Mouse (Mus musculus): ENCODE measurements around the gene Fars2. TPM values are rescaled to one million over a fixed set of nuclear protein-coding genes. Genes with fewer than 3 reads are reported as not detected.

The Fars2 gene
- polyA plus RNA-seq, 1 experiment from 2014 or later: 22.3 TPM

DNA sequence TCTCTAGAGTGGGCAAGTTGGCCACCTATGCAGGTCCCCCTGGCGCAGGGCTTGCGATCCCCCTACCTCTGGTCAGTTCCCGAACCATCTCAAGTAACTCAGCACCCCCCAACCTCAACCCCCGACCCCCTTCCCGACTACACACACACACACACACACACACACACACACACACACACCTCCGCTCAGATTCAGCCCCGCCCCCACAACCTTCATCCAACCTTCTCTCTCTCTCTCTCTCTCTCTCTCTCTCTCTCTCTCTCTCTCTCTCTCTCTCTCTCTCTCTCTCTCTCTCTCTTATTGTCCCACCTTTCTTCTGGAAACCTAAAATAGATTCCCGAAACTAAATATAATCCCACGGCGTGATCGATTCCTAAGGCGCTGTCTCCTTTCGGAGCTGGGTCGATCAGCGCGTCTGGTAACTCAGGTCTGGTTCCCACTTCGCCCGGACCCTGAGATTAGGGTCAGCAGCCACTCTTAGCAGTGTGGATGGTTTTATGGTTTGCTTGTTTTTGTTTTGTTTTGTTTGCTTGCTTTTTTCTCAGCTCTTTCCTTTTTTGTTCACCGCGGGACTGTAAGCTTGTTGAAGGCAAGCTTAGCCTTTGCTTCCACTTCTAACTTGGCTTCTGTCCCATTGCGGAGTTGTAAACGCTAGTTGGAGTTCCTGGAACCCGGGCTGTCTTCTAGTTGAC, 610.7 kb downstream of the Fars2 start:
- H3K36me3 ChIP-seq (ENCODE audit: control insufficient read depth, insufficient read depth, low read length): no peaks in the 10 kb centered on the region
- ATAC-seq (ENCODE audit: insufficient read depth, low FRiP score, low TSS enrichment): no peak
- peak overlapping the region; percentile 54 for H3K9ac ChIP-seq (ENCODE audit: low read length)
- H3K4me1 ChIP-seq (ENCODE audit: control insufficient read depth, insufficient read depth, low read length): peaks cover 18% of the 10 kb centered on the region
- WGBS: under 1% methylated on average over 22 of the region's 23 CpGs
- H3K4me2 ChIP-seq (ENCODE audit: low read depth): peak overlapping the region; percentile 55
- no peaks in the 10 kb centered on the region for H3K9me3 ChIP-seq (ENCODE audit: control insufficient read depth, low read length)
- H3K27me3 ChIP-seq (ENCODE audit: control insufficient read depth, insufficient read depth, low read length): peaks cover 90% of the 10 kb centered on the region
- peak overlapping the region; percentile 34 for H3K4me3 ChIP-seq (ENCODE audit: low read depth, low read length)
- peak; percentile 17 for DNase-seq (ENCODE audit: low spot score)
- H3K27ac ChIP-seq (ENCODE audit: low read depth, low read length): peak overlapping the region; percentile 85

DNA sequence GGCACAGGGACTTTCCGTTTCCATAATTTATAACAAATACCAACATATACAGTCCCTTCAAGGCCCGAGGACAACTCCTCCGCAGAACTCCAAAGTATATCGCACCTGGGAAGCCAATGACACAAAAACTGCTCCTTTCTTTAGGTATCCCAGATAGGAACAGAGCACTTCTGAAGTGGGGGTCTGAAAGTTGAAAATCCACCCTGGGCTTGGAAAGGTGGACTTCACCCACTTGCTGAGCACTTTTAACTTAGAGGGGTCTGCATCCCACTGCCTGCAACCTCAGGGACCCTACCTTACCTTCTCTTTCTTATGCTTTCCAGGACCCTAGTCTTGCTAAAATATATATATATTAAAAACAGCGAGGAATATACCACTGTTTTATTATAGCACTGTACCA, 611.3 kb downstream of the Fars2 start:
- H3K9me3 ChIP-seq (ENCODE audit: control insufficient read depth, low read length): no peaks in the 10 kb centered on the region
- WGBS: 5% methylated on average over 5 of the region's 5 CpGs
- H3K4me3 ChIP-seq (ENCODE audit: low read depth, low read length): peak overlapping the region; percentile 34
- H3K4me2 ChIP-seq (ENCODE audit: low read depth): peak overlapping the region; percentile 36
- peaks cover 86% of the 10 kb centered on the region for H3K27me3 ChIP-seq (ENCODE audit: control insufficient read depth, insufficient read depth, low read length)
- peak overlapping the region; percentile 11; the same call in 1 of the 2 replicates for H3K9ac ChIP-seq (ENCODE audit: low read length)
- ATAC-seq (ENCODE audit: insufficient read depth, low FRiP score, low TSS enrichment) (no peak), DNase-seq (ENCODE audit: low spot score) (peak; percentile 28)
- no peak overlapping the region for H3K27ac ChIP-seq (ENCODE audit: low read depth, low read length)
- no peaks in the 10 kb centered on the region for H3K36me3 ChIP-seq (ENCODE audit: control insufficient read depth, insufficient read depth, low read length)
- H3K4me1 ChIP-seq (ENCODE audit: control insufficient read depth, insufficient read depth, low read length): peaks cover 18% of the 10 kb centered on the region

DNA sequence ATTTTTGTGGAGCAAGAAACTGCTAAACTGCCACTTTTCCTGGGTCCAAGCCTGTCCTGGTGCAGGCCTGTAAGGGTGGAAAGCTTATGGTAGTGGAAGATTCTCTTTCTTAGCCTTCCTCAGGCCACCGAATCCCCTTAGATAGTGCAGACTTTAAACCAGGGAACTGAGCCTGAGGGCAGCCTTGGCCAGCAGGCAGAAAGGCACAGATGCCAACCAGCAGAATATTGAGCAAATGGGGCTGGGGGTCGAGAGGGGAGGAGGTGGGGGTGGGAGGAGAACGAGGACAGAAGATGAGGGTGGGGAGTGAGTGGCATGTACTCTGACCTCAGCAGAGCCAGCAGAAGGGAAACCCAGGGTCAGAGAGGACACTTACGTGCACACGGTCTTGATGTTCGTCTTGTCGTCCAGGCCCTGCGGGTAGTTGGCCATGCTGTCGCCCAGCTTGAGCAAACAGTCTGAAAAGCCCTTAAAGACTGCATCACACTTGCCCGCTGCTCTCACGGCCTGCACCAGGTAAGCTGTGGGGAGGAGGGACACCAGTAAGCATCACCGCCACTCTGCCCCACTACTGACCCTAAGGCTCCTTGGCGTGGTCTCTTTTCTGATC, 612.6 kb downstream of the Fars2 start:
- Histone ChIP-seq H3K9me3 (ENCODE audit: control insufficient read depth, low read length) (no peaks in the 10 kb centered on the region), H3K36me3 (ENCODE audit: control insufficient read depth, insufficient read depth, low read length) (no peaks in the 10 kb centered on the region), H3K4me2 (ENCODE audit: low read depth) (peak overlapping the region; percentile 36), H3K27ac (ENCODE audit: low read depth, low read length) (peak overlapping the region; percentile 46; the same call in 1 of the 2 replicates), H3K9ac (ENCODE audit: low read length) (peak overlapping the region; percentile 44), H3K27me3 (ENCODE audit: control insufficient read depth, insufficient read depth, low read length) (peaks cover 86% of the 10 kb centered on the region), H3K4me1 (ENCODE audit: control insufficient read depth, insufficient read depth, low read length) (peaks cover 15% of the 10 kb centered on the region), H3K4me3 (ENCODE audit: low read depth, low read length) (peak overlapping the region; percentile 22)
- WGBS: 4% methylated on average over 13 of the region's 13 CpGs
- no peak for ATAC-seq (ENCODE audit: insufficient read depth, low FRiP score, low TSS enrichment)
- DNase-seq (ENCODE audit: low spot score): no peak

DNA sequence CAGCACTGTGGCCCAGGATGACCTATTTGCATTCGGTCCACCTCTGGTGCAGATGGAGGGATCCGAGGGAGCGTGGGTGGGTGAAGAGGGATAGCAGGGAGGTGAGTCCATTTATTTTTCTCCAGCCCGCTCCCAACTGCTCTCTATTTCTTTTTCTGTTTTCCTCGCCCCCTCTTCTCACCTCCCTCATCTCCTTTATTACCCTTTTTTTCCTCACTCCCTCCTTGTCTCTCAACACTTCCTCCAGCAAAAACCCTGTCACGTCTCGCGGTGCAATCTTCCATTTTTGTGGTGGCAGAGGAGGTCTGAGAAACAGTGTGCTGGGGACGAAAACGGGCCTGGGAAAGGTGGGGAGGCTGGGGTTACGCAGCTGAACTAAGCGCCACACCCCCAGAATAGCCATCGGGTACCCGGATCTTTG, 613.1 kb downstream of the Fars2 start:
- no peaks in the 10 kb centered on the region for H3K36me3 ChIP-seq (ENCODE audit: control insufficient read depth, insufficient read depth, low read length)
- peak overlapping the region; percentile 22 for H3K4me3 ChIP-seq (ENCODE audit: low read depth, low read length)
- H3K9ac ChIP-seq (ENCODE audit: low read length): peak overlapping the region; percentile 44
- H3K27ac ChIP-seq (ENCODE audit: low read depth, low read length): peak overlapping the region; percentile 46; the same call in 1 of the 2 replicates
- no peak for ATAC-seq (ENCODE audit: insufficient read depth, low FRiP score, low TSS enrichment)
- H3K9me3 ChIP-seq (ENCODE audit: control insufficient read depth, low read length): no peaks in the 10 kb centered on the region
- 4% methylated on average over 14 of the region's 14 CpGs for WGBS
- peaks cover 17% of the 10 kb centered on the region for H3K4me1 ChIP-seq (ENCODE audit: control insufficient read depth, insufficient read depth, low read length)
- H3K4me2 ChIP-seq (ENCODE audit: low read depth): peak overlapping the region; percentile 36
- H3K27me3 ChIP-seq (ENCODE audit: control insufficient read depth, insufficient read depth, low read length): peaks cover 86% of the 10 kb centered on the region
- no peak for DNase-seq (ENCODE audit: low spot score)

DNA sequence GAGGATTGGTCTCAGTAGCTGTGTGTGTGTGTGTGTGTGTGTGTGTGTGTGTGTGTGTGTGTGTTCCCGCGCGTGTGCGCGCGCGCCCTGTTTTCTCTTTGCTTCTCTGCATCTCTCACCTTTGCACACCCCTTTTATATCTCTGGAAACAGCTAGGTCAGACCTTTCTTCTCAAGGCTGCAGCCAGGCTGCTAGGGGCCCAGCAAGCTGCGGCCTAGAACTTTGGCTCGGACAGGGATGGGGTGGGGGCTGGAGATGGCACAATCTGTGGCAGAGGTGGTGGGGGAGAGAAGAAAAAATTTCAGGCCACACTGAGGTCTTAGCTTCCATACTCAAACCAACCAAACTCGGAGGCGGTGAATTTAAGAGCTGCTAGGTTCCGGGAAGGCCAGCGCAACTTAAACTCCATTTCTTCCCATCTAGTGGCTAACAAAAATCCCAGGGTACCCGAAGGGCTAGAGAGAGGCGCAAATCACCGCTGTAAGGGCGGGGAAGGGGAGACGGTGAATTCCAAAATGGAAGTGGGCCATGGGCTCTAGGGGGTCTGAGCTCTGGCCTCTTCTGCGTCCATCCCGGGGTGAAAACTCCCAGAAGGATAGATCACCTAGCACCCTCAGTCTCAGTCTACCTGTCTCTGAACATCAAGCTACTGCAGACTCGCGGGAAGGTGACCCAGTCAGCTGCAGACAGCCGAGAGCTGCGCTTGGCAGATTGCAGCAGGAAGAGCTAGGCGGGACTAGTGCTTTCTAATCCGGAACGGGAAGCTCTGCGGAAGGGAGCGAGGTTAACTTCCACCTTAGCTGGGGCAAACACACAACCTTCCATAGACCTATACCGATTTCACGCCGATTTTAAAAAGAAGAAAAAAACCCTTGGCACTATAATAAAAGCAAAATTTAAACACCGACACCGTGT, 614.1 kb downstream of the Fars2 start:
- peak overlapping the region; percentile 30 for H3K4me2 ChIP-seq (ENCODE audit: low read depth)
- H3K9ac ChIP-seq (ENCODE audit: low read length): peak overlapping the region; percentile 45
- H3K27ac ChIP-seq (ENCODE audit: low read depth, low read length): peak overlapping the region; percentile 69
- H3K4me1 ChIP-seq (ENCODE audit: control insufficient read depth, insufficient read depth, low read length): peaks cover 21% of the 10 kb centered on the region
- peak overlapping the region; percentile 28 for H3K4me3 ChIP-seq (ENCODE audit: low read depth, low read length)
- peak; percentile 54 for DNase-seq (ENCODE audit: low spot score)
- WGBS: 1% methylated on average over 34 of the region's 34 CpGs
- no peaks in the 10 kb centered on the region for H3K36me3 ChIP-seq (ENCODE audit: control insufficient read depth, insufficient read depth, low read length)
- H3K27me3 ChIP-seq (ENCODE audit: control insufficient read depth, insufficient read depth, low read length): peaks cover 83% of the 10 kb centered on the region
- no peaks in the 10 kb centered on the region for H3K9me3 ChIP-seq (ENCODE audit: control insufficient read depth, low read length)
- ATAC-seq (ENCODE audit: insufficient read depth, low FRiP score, low TSS enrichment): no peak

DNA sequence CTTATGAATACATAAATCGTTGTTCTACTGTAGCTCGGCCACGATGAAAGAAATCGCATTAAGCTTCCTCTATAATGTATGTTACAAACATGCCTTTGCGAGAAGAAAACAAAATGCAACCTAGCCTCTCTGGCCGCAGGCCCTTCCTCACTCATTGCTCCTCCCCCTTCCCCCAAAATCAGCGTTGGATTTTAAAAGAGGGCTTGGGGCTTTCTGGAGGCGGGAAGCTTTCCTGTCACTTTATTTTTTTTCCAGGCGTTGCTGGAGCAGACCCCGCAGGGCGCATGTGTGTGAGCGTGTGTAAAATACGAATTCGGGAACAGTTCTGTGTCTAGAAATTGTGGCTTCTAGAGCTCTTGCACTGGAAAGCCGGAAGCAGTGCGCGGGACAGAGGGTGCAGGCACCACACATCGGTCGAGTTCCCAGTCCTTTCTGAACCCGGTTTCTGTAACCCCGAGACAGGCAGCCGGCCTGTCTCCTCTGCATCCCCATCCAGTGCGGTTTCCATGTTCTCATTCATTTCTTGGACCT, 614.8 kb downstream of the Fars2 start:
- Histone ChIP-seq H3K9me3 (ENCODE audit: control insufficient read depth, low read length) (no peaks in the 10 kb centered on the region), H3K27me3 (ENCODE audit: control insufficient read depth, insufficient read depth, low read length) (peaks cover 76% of the 10 kb centered on the region), H3K4me3 (ENCODE audit: low read depth, low read length) (peak overlapping the region; percentile 28), H3K4me1 (ENCODE audit: control insufficient read depth, insufficient read depth, low read length) (peaks cover 14% of the 10 kb centered on the region), H3K9ac (ENCODE audit: low read length) (peak overlapping the region; percentile 45), H3K36me3 (ENCODE audit: control insufficient read depth, insufficient read depth, low read length) (no peaks in the 10 kb centered on the region), H3K4me2 (ENCODE audit: low read depth) (peak overlapping the region; percentile 30), H3K27ac (ENCODE audit: low read depth, low read length) (peak overlapping the region; percentile 69; the same call in 1 of the 2 replicates)
- DNase-seq (ENCODE audit: low spot score) (peak; percentile 70), ATAC-seq (ENCODE audit: insufficient read depth, low FRiP score, low TSS enrichment) (no peak)
- WGBS: 0% methylated on average over 23 of the region's 23 CpGs

DNA sequence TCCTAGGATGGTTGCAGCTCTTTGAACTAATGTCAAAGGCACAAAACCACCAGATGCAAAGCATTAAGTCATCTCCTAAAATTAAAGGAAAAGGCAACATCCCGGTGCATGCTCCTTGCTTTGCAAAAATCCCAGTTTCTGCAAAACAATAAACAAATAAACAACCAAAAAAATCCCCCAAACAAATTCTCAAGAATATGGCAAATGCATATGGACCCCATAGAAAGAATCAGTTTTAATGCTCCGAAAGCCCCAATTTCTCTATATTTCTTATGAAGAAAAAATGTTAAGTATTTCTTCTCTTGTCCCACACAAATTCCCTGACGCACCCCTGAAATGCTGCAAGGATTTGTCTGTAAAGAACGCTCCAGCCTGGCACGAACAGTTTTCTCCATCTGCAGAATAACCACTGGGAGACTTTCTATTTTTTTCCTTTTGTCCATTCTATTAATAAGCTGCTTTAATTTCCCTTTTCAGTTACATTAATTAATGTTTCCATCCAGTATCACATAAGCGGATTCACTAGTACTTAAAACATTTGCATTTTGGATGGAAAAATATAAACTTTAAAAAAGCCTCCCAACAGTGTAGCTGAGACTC, 615.8 kb downstream of the Fars2 start:
- peak overlapping the region; percentile 28 for H3K4me3 ChIP-seq (ENCODE audit: low read depth, low read length)
- peaks cover 9% of the 10 kb centered on the region; the same call in 1 of the 2 replicates for H3K4me1 ChIP-seq (ENCODE audit: control insufficient read depth, insufficient read depth, low read length)
- no peak for ATAC-seq (ENCODE audit: insufficient read depth, low FRiP score, low TSS enrichment)
- H3K4me2 ChIP-seq (ENCODE audit: low read depth): no peak overlapping the region
- H3K27me3 ChIP-seq (ENCODE audit: control insufficient read depth, insufficient read depth, low read length): peaks cover 67% of the 10 kb centered on the region
- H3K36me3 ChIP-seq (ENCODE audit: control insufficient read depth, insufficient read depth, low read length): no peaks in the 10 kb centered on the region
- DNase-seq (ENCODE audit: low spot score): no peak
- 4% methylated on average over 6 of the region's 6 CpGs for WGBS
- no peak overlapping the region for H3K27ac ChIP-seq (ENCODE audit: low read depth, low read length)
- H3K9ac ChIP-seq (ENCODE audit: low read length): no peak overlapping the region
- no peaks in the 10 kb centered on the region for H3K9me3 ChIP-seq (ENCODE audit: control insufficient read depth, low read length)

DNA sequence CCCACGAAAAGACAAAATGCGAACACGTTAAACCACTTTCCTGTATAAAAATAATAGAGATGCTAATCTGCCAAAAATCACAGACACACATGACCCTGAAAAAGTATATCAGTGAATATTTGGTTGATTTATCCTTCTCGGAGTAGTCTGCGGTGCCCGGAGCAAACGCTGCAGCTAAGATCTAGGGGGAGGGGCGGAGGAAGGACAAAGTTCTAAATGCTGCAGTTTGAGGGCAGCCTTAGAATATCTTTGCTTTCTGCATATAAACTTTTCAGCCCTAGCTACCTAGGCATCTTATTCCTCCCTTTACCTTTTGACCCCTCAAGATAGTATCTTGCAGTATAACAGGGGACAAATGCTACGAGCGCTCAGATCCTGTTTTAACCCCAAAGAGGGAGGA, 616.4 kb downstream of the Fars2 start:
- Histone ChIP-seq H3K4me3 (ENCODE audit: low read depth, low read length) (peak overlapping the region; percentile 28), H3K9ac (ENCODE audit: low read length) (peak overlapping the region; percentile 46; the same call in 1 of the 2 replicates), H3K27me3 (ENCODE audit: control insufficient read depth, insufficient read depth, low read length) (peaks cover 61% of the 10 kb centered on the region), H3K9me3 (ENCODE audit: control insufficient read depth, low read length) (no peaks in the 10 kb centered on the region), H3K27ac (ENCODE audit: low read depth, low read length) (peak overlapping the region; percentile 58; the same call in 1 of the 2 replicates), H3K36me3 (ENCODE audit: control insufficient read depth, insufficient read depth, low read length) (no peaks in the 10 kb centered on the region), H3K4me2 (ENCODE audit: low read depth) (no peak overlapping the region), H3K4me1 (ENCODE audit: control insufficient read depth, insufficient read depth, low read length) (peaks cover 9% of the 10 kb centered on the region; the same call in 1 of the 2 replicates)
- no peak for ATAC-seq (ENCODE audit: insufficient read depth, low FRiP score, low TSS enrichment)
- WGBS: under 1% methylated on average over 10 of the region's 10 CpGs
- peak; percentile 30 for DNase-seq (ENCODE audit: low spot score)

Measured in neural tube, embryonic 11.5 days (tissue).